Mouse (Mus musculus): ENCODE results near the gene Olfr1080. TPM values are rescaled to one million over a fixed set of nuclear protein-coding genes. Genes with fewer than 3 reads are reported as not detected.
"Not testable (repeated sequence)": the region's sequence is repeated elsewhere in the genome, so short reads cannot be mapped to it uniquely, and the experiment has no call there.

The Olfr1080 gene
- polyA plus RNA-seq (2014; fragmentation: Nextera tagmentation; extraction: Ambion mirVana): not detected in 2 replicates

- not testable (repeated sequence) for ATAC-seq (ENCODE audit: insufficient read depth); H3K27me3 ChIP-seq (ENCODE audit: insufficient read depth, low read length); H3K9ac ChIP-seq; H3K27ac ChIP-seq (ENCODE audit: low read depth); H3K4me3 ChIP-seq (ENCODE audit: low read depth, low read length); H3K9me3 ChIP-seq (ENCODE audit: low read depth, low read length); H3K36me3 ChIP-seq (ENCODE audit: insufficient read depth); H3K4me1 ChIP-seq (ENCODE audit: insufficient read depth); DNase-seq; H3K4me2 ChIP-seq
Observed at GRCm38 (mm10) chr2:86558135-86558534, at the start of gene Olfr1080. Gene Olfr1080, minus strand, starts transcription at chr2:86558235.

- not testable (repeated sequence) for H3K4me3 ChIP-seq (ENCODE audit: low read depth, low read length); H3K36me3 ChIP-seq (ENCODE audit: insufficient read depth); H3K27ac ChIP-seq (ENCODE audit: low read depth); H3K4me1 ChIP-seq (ENCODE audit: insufficient read depth); H3K4me2 ChIP-seq; ATAC-seq (ENCODE audit: insufficient read depth); H3K9me3 ChIP-seq (ENCODE audit: low read depth, low read length); H3K9ac ChIP-seq; DNase-seq; H3K27me3 ChIP-seq (ENCODE audit: insufficient read depth, low read length)
- 57% methylated on average over 1 of the region's 1 CpGs for WGBS
Observed at GRCm38 (mm10) chr2:86598866-86599265, 40.8 kb upstream of the Olfr1080 start, which contains the start of gene Olfr1082. Gene Olfr1082, minus strand, starts transcription at chr2:86598966.

- no peak within 1 kb of the TSS for H3K9ac ChIP-seq
- DNase-seq: no peak
- H3K27me3 ChIP-seq (ENCODE audit: insufficient read depth, low read length): no peaks in the 10 kb centered on the region
- no peak within 1 kb of the TSS for H3K4me3 ChIP-seq (ENCODE audit: low read depth, low read length)
- H3K4me2 ChIP-seq: no peak within 1 kb of the TSS
- no peaks in the 10 kb centered on the region for H3K4me1 ChIP-seq (ENCODE audit: insufficient read depth)
- 48% methylated on average over 1 of the region's 1 CpGs for WGBS
- no peaks in the 10 kb centered on the region for H3K9me3 ChIP-seq (ENCODE audit: low read depth, low read length)
- H3K27ac ChIP-seq (ENCODE audit: low read depth): no peak within 1 kb of the TSS
- no peak for TF ChIP-seq CTCF (IDR thresholded peaks at IDR 0.05; ENCODE audit: low read depth)
- no peak for ATAC-seq (ENCODE audit: insufficient read depth)
- no peaks in the 10 kb centered on the region for H3K36me3 ChIP-seq (ENCODE audit: insufficient read depth)
Observed at GRCm38 (mm10) chr2:86542380-86542779, 15.7 kb downstream of the Olfr1080 start, which contains the start of gene Olfr1079. Gene Olfr1079, minus strand, starts transcription at chr2:86542480.

GRCm38 (mm10) chr2:86530991-86531390 is 27.0 kb downstream of the Olfr1080 start:
- 64% methylated on average over 1 of the region's 1 CpGs for WGBS
- Histone ChIP-seq H3K4me3 (ENCODE audit: low read depth, low read length) (no peak overlapping the region), H3K4me2 (no peak overlapping the region), H3K27ac (ENCODE audit: low read depth) (no peak overlapping the region), H3K9me3 (ENCODE audit: low read depth, low read length) (no peaks in the 10 kb centered on the region), H3K27me3 (ENCODE audit: insufficient read depth, low read length) (no peaks in the 10 kb centered on the region), H3K4me1 (ENCODE audit: insufficient read depth) (no peaks in the 10 kb centered on the region), H3K36me3 (ENCODE audit: insufficient read depth) (no peaks in the 10 kb centered on the region), H3K9ac (no peak overlapping the region)
- no peak for DNase-seq
- ATAC-seq (ENCODE audit: insufficient read depth): no peak
- TF ChIP-seq CTCF (IDR thresholded peaks at IDR 0.05; ENCODE audit: low read depth): no peak

DNA sequence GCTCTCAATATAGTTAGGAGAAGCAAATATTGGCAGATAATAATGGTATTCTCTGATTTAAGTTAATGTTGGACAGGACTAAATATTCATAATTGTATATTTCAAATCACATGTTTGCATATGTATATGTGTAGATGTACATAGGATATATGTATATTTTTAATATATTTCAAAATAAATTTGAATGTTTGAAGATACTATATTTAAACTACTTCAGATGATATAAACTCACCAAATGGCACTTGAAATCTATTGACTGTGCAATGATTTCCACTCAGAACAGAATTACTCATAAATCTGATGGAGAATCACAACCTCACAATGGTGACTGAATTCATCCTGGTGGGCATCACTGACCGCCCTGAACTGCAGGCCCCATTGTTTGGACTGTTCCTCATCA is 49.9 kb downstream of the Olfr1080 start, which contains the start of gene Olfr1076:
TSS of gene Olfr1076 (plus strand) at position 301 of the 400 bp plus-strand sequence.
- H3K9me3 ChIP-seq (ENCODE audit: low read depth, low read length): no peaks in the 10 kb centered on the region
- H3K27ac ChIP-seq (ENCODE audit: low read depth): no peak within 1 kb of the TSS
- no peak within 1 kb of the TSS for H3K4me3 ChIP-seq (ENCODE audit: low read depth, low read length)
- TF ChIP-seq CTCF (IDR thresholded peaks at IDR 0.05; ENCODE audit: low read depth): no peak
- DNase-seq (no peak), ATAC-seq (ENCODE audit: insufficient read depth) (no peak)
- WGBS: 70% methylated on average over 1 of the region's 1 CpGs
- H3K4me2 ChIP-seq: no peak within 1 kb of the TSS
- no peaks in the 10 kb centered on the region for H3K36me3 ChIP-seq (ENCODE audit: insufficient read depth)
- no peaks in the 10 kb centered on the region for H3K4me1 ChIP-seq (ENCODE audit: insufficient read depth)
- no peaks in the 10 kb centered on the region for H3K27me3 ChIP-seq (ENCODE audit: insufficient read depth, low read length)
- H3K9ac ChIP-seq: no peak within 1 kb of the TSS

Other genes starting within 250 kb of the Olfr1080 start
- gene Olfr1053, start 243.0 kb downstream of the Olfr1080 start, polyA plus RNA-seq (2014; fragmentation: Nextera tagmentation; extraction: Ambion mirVana): not detected in 2 replicates
- gene Olfr1054, start 222.8 kb downstream of the Olfr1080 start, polyA plus RNA-seq (2014; fragmentation: Nextera tagmentation; extraction: Ambion mirVana): not detected in 2 replicates
- not detected in 2 replicates for gene Olfr1055, start 208.0 kb downstream of the Olfr1080 start, polyA plus RNA-seq (2014; fragmentation: Nextera tagmentation; extraction: Ambion mirVana)
- not detected in 2 replicates for gene Olfr1056, start 195.8 kb downstream of the Olfr1080 start, polyA plus RNA-seq (2014; fragmentation: Nextera tagmentation; extraction: Ambion mirVana)
- gene Olfr1057, start 179.8 kb downstream of the Olfr1080 start, polyA plus RNA-seq (2014; fragmentation: Nextera tagmentation; extraction: Ambion mirVana): not detected in 2 replicates
- not detected in 2 replicates for gene Olfr1058, start 169.7 kb downstream of the Olfr1080 start, polyA plus RNA-seq (2014; fragmentation: Nextera tagmentation; extraction: Ambion mirVana)
- not detected in 2 replicates for gene Olfr1061, start 144.2 kb downstream of the Olfr1080 start, polyA plus RNA-seq (2014; fragmentation: Nextera tagmentation; extraction: Ambion mirVana)
- not detected in 2 replicates for gene Olfr1062, start 131.5 kb downstream of the Olfr1080 start, polyA plus RNA-seq (2014; fragmentation: Nextera tagmentation; extraction: Ambion mirVana)
- gene Olfr1065, start 107.6 kb downstream of the Olfr1080 start, polyA plus RNA-seq (2014; fragmentation: Nextera tagmentation; extraction: Ambion mirVana): not detected in 2 replicates
- not detected in 2 replicates for gene Olfr1066, start 102.0 kb downstream of the Olfr1080 start, polyA plus RNA-seq (2014; fragmentation: Nextera tagmentation; extraction: Ambion mirVana)
- not detected in 2 replicates for gene Olfr228, start 70.8 kb downstream of the Olfr1080 start, polyA plus RNA-seq (2014; fragmentation: Nextera tagmentation; extraction: Ambion mirVana)
- gene Olfr1076, start 49.8 kb downstream of the Olfr1080 start, polyA plus RNA-seq (2014; fragmentation: Nextera tagmentation; extraction: Ambion mirVana): not detected in 2 replicates
- not detected in 2 replicates for gene Olfr1079, start 15.8 kb downstream of the Olfr1080 start, polyA plus RNA-seq (2014; fragmentation: Nextera tagmentation; extraction: Ambion mirVana)
- not detected in 2 replicates for gene Olfr1082, start 40.7 kb upstream of the Olfr1080 start, polyA plus RNA-seq (2014; fragmentation: Nextera tagmentation; extraction: Ambion mirVana)
- not detected in 2 replicates for gene Olfr1084, start 81.5 kb upstream of the Olfr1080 start, polyA plus RNA-seq (2014; fragmentation: Nextera tagmentation; extraction: Ambion mirVana)
- gene Olfr1085, start 103.8 kb upstream of the Olfr1080 start, polyA plus RNA-seq (2014; fragmentation: Nextera tagmentation; extraction: Ambion mirVana): not detected in 2 replicates
- not detected in 2 replicates for gene Olfr1086, start 121.9 kb upstream of the Olfr1080 start, polyA plus RNA-seq (2014; fragmentation: Nextera tagmentation; extraction: Ambion mirVana)
- gene Olfr1087, start 140.2 kb upstream of the Olfr1080 start, polyA plus RNA-seq (2014; fragmentation: Nextera tagmentation; extraction: Ambion mirVana): not detected in 2 replicates
- gene Olfr1089, start 175.5 kb upstream of the Olfr1080 start, polyA plus RNA-seq (2014; fragmentation: Nextera tagmentation; extraction: Ambion mirVana): not detected in 2 replicates
- not detected in 2 replicates for gene Olfr1090, start 200.8 kb upstream of the Olfr1080 start, polyA plus RNA-seq (2014; fragmentation: Nextera tagmentation; extraction: Ambion mirVana)
- not detected in 2 replicates for gene Olfr1093, start 224.2 kb upstream of the Olfr1080 start, polyA plus RNA-seq (2014; fragmentation: Nextera tagmentation; extraction: Ambion mirVana)

Data from lung, embryonic 14.5 days (tissue).